Mouse (Mus musculus) natural killer cell, adult 2 months (primary cell): ENCODE data around the gene Pepd.

Experiments
- DNase-seq, 2 experiments: peaks; one replicate each; pipeline ENCODE4 v3.0.0; 2022; ENCODE audit warnings: low spot score in 2 of 2

Pepd gene

DNA sequence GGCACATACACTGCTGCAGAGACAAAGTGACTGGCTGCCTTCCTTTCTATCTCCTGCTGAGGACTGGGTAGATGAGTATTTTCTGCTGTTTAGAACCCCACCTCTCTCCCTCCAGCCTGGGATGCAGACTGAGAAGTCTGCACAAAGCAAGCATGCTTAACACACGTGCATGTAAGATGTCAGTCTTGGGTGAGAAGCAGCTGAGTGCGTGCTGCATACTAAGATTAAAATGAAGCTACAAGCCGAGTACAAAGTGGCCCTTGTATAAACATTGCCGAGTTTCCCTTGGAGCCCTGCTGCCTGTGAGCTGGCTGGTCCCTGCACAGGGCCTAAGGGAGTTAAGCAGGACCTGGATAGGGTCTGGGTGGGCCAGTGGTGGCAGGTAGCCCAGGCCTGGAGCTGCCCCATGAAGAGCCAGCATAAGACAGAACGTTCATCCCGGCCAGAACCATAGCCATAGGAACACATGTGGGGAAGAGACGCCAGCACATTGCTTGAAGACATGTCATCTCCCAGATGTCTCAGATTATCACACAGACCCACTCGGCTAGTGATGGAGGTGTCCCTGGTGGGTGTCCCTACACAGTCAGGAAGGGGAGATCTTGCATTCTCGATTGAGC lies 115.7 kb downstream of the Pepd start:
- DNase-seq, result no peak

DNA sequence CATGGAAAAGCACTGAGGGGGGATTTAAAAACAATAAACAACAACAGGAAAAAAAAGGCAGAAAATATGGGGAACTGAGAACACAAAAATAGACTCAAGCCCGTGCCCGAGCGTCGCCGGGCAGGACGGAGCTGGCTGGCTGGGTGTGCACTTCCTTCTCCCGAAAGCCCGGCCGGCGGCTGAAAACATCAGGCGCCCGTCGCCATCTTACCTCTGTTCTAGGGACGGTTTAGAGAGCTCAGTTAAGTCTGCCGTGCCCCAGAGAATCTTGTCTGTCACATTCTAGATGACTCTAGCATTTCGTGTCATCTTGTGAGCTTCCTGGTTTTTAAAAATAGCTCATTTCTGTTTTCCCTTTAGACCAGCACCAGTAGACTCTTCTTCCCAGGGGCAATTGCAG lies 116.4 kb downstream of the Pepd start:
- no peak for DNase-seq

DNA sequence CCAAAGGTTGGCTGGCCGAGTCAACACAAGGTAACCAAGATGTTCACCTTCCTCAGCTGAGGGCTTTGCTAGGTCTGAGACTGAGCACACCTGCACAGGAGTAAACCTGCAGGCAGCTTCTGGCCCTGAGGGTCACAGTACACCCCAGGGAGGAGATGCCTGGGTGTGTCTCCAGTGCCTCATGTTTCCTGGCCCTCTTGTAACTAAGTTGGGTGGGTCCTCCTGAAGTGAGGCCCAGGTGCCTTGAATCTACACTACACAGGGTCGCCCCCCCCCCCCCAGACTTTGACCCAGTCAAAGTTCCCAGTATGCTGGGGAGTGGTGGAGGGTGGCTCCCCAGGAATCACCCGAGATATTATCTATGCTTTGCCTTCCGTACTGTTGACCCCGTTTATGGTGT lies 117.0 kb downstream of the Pepd start:
- no peak for DNase-seq

DNA sequence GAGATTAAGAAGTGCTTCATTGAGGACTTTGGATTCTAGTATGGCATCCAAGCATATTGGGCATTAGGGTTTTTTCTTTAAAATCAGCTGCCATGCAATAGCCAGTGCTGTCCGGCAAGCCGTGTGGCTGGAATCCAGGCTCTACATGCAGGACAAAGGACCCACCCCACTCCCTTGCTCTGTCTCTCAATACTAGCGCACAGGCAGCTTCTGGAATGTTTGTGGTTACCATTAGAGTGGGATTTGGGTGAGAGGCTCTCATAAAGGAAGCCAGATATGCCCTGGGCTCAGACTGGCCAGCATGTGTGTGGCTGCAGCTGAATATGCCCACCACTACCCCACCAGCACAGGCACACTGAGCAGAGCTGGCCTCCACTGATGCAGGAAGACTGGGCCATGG lies 117.5 kb downstream of the Pepd start:
- no peak for DNase-seq

DNA sequence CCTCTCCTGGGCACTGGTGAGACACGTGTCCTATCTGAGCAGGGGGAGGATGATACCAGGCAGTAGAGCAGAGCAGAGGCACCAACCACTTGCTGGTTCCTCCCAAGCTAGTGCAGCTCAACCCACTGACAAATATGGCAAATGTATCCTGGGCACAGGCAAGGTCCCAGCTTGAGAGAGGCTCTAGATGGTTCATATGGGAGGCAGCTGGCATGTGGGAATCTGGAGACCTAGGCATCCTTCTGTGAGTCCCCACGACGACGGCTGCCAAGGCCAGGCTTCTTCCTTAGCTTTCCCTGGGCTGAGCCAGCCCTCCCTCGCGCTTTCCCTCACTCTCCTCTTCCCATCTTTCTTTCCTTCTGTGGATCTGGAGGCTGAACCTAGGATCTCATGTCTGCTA lies 118.4 kb downstream of the Pepd start:
- DNase-seq, result no peak

DNA sequence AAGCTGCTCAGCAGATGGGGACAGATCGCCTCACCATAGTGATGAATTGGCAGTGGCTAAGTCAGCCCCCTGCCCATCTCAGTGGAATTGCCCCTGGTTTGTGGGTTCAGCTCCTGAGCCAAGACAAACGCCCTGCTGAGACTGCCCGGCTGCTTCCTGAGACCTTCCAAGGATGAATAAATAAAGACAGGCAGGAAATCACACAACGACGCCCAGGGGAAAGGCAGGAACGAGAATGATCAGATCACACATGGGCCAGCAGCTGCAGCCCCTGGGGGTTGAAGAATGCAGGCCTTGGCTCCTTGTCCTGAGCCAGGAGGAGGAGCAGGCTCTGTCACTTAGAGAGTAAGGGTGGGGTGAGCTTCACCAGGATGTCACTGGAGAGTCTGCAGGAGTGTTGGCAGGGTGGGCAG lies 123.0 kb downstream of the Pepd start:
- DNase-seq, result no peak

DNA sequence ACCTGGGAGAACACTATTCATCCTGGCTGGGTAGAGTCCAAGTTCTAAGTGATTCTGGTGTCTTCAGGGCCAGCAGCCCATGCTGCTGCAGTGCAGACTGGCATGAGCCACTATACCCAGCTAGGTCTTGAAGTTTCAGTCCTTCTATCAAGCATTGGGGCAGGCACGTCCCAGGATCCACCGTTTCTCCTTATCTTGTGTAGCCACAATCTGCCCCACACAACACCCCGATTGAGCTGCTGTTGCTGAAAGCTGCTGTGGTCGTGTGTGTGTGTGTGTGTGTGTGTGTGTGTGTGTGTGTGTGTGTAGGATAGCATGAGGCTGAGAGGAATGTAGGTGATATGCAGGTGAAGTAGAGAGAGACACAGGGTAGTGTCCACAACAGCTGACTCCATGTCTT lies 123.4 kb downstream of the Pepd start:
- DNase-seq, result no peak

DNA sequence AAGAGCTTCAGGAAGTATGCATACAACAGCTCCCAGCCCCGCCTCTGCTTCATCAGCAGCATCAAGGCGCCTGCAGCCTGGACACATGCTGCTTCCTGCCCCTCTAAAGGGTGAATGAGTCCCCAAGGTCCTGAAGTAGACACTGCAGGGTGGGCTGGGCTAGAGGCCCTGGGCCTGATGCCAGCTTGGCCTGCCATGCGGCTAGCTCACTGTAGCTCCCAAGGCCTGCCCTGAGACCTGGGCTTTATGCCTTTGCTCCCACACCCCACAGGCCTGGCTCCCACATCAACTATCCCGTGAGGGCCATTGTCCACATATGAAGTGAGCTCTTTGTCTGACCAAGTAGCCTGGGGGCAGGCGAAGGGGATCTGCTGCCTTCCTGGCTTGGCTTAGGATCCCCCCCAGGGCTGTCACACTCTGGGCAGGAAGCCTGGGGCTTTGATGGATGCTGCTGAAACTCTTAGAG lies 124.1 kb downstream of the Pepd start:
- DNase-seq, result no peak

DNA sequence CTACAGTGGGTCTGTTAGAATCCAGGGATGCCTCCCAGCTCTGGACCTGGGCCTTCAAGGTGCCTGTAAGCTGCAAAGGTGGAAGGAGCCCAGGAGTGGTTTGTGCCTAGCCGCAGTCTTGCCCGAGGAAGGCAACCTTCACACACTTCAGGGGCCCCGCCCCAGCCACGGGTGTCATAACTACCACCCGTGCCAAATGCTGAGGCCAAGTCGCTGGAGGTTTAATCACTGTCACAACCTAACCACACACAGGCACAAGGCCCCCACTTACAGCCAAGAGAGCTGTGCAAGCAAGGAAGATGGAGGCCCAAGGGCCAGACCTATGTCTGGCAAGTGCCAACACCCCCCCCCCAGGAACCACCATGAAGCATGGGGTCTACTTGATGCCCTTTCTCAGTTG lies 125.2 kb downstream of the Pepd start:
- DNase-seq, result peak in 1 of 2 experiments; percentile 12

DNA sequence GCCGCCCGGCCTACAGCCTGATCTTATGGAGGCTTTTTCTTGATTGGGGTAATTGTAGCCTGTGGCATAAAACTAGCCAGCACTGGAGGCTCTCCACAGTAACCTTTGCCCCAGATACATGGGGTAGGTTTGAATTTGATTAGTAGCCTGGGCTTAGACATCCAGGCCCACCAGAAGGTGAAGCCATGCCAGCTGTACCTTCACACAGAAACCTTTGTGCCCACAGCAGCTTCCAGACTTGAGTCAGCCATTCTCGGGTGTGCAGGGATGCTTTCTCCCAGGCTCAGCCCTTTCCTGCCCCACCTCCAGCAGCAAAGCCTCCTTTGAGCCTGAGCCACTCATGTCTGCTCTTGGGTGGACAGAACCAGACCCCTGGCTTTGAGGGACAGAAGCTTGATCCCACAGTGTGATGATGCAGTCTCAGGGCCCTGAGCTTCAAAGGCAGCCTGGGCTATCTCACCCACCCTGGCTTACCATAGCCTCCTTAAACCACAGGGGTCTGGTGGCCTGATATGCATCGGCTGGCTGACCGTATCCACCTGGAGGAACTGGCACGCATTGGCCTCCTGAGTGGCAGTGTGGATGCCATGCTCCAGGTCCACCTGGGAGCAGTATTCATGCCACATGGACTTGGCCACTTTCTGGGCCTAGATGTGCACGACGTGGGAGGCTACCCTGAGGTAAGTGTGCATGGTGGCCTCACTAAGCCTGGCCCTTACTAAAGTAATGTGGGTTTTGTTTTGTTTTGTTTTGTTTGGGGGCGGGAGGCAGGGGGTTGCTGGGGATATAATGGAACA lies 128.2 kb downstream of the Pepd start:
- no peak for DNase-seq

DNA sequence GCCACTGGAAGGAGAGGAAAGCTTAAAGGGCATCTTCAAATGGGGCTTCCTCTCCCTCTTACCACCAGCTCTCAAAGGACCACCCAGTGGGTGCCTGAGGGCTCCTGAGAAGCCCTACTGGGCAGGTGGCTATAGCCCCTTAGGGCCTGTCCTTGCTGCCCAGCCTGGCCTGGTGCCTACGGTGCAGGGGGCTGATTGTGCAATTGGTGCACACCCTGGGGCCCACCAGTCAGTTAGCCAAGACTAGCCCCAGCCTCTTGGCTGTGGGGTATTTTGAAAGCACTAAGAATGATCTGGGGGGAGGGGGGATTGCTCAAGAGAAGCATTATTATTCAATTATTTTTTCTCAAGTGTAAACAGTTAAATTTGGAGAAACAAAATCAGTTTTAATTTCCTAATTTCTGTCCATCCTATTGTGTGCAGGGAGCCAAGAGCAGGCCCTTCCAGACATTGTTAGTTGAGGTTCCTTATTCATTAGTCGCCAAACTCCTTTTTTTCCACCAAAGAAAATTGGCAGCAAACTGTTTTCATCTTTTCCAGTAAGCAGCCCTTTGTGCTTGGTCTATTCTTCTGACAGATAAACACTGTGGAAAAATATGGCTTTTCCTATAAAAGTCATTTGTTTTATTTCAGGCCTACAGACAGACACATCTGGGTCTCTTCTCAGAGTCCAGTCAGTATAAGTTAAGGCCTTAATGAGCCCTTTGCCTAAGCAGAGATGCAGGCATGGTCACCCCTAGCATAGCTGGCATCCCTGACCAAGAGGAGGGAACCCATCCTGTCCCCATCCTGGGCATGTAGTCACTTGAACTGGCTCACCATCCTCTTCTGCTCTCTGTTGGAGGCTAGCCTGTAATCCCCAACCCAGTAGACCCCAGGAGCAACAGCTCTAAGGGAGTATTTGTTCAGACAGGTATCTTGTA lies 129.4 kb downstream of the Pepd start:
- no peak for DNase-seq

DNA sequence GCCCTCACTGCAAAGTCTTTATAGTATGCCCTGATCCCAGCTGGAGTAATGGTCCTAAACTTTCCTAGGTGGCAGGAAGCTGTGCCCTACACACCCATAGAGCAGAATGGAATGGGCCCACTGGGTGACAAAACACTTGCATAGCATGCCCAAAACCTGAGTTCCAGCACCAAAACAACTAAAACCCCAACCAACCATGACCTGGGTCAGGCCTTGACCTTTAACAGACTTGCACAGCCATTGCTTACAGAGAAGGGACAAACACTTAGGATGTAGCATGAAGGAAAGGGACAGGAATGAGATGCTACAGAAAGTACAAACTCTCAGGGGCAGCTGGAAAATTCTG lies 130.0 kb downstream of the Pepd start:
- no peak for DNase-seq

DNA sequence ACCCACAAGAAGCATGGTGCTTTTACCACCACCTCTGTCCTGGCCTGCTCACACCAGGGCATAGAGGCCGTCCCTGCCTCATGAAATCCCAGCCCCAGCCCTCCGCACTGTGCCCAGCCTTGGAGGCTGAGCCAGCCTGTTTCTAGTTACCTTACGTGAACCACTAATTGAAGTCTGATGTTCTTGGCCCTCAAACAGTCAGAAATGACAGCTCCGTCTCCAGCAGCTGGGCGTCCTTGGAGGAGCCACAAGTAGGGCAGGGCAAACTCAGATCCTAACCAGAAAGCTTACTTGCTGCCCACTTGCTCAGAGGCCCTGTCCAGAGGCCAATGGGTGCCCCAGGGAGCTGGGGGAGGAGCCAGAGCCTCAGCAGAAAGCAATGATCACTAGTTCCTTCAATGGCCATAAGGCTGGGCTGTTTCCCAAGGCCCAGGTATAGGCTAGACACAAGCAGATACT lies 130.6 kb downstream of the Pepd start:
- no peak for DNase-seq

DNA sequence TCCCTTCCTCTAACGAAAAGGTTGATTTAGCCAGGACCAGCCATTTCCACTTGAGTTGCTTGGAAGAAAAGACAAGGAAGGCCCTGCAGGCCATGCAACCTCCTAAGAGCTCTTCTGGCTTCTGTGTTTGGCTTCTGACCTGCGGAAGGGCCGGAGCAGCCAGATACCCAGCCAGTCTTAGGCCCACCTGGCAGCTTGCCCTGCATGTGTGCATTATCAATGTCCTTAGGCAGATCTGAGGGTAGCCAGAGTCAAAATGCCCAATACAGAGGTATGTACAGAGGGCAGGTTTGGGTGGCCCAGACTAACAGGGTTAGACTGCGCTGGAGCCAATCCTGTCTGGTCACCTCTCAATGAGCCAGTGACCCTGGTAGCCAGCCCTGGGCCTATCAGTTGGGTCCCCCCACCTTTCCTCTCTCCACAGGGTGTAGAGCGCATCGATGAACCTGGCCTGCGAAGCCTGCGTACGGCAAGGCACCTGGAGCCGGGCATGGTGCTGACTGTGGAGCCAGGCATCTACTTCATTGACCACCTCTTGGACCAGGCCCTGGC lies 131.2 kb downstream of the Pepd start:
- DNase-seq, result no peak

DNA sequence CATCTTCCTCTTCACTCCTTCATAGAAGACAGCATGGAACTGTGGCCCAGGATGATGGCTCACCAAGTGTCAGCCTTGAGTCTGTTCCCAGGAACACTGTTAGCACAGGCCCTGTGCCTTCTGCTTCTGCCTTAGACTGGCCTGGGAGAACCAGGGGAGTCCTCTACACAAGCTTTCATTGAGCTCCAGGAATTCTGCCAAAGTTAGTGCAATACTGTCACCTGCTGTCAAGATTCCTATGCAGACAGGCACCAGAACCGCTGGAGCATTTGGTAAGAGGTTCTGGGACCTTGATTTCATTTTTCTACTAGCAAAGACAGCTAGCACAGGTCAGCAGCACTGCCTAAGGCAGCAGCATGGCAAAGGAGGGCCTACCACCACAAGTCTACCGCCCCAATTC lies 132.5 kb downstream of the Pepd start:
- DNase-seq, result no peak

DNA sequence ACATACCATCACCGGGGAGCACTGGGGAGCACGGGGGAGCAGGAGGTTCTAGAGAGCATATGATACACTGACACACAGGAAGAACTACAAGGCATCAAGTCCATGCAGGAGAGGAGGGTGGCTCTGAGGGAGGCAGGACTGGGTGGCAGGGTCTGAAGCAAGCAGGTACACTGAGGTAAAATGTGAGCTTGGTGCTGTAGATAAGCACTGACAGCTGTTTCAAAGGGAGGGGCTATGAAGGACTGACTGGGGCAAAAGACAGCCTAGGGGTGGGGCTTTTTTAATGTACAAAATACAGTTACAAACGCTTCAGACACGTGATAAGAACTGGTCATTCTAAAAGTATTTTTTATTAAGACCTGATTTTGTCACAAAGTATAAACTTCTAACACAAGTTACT lies 133.9 kb downstream of the Pepd start:
- no peak for DNase-seq

DNA sequence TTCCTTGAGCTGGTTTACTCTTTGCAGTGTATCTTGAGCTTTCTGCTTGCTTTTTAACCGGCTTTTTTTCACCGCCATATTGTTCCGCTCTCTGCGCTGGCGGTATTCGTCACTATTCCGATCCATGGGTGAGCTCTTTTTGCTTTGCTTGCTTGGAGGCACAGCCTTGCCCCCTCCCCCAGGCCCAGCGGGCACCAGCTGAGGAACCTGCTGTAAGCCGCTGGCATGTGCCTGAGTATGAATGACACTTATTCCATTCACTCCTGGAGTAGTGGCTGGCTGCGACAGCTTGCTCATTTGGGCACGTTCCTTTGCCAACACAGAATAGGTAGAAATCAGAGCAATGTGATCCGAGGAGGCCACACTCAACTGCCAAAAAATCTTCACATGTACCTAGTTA lies 138.4 kb downstream of the Pepd start:
- no peak for DNase-seq

DNA sequence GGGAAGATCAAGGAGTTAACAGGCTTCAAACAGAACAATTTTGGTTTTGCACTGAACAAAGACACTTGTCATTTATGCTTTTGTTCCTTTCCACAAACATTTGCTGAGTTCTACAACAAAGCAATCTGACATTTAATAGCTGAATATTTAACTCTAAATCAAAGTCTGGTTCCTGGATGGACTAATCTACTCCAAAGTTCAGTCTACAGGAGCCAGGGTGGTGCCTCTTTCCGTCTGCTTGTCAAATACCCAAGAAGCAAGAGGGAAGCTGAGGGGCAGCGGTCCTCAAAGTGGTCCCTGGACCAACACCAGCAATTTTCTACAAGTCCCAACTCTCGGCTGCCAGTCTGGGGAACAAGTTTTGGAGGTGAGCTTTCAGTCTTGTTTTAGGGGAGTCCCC lies 141.0 kb downstream of the Pepd start:
- DNase-seq, result no peak

DNA sequence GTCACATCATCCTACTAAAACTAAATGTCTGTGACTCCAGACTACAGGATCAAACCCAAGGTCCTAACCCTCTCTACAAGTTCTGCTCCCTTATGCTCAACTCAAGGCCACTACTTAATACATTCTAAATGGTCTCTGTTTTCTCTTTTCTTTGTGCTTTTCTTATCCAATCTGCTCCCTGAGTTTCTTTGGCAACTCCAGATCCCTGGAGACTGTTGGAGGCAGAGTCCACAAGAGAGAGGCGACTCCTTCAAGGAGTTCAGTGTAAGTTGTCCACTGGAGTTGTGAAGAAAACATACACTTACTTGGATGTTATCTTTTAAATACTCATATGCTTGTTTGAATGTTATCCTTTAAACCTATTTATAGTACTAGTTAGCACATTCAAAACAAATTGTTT lies 142.1 kb downstream of the Pepd start:
- DNase-seq, result no peak

DNA sequence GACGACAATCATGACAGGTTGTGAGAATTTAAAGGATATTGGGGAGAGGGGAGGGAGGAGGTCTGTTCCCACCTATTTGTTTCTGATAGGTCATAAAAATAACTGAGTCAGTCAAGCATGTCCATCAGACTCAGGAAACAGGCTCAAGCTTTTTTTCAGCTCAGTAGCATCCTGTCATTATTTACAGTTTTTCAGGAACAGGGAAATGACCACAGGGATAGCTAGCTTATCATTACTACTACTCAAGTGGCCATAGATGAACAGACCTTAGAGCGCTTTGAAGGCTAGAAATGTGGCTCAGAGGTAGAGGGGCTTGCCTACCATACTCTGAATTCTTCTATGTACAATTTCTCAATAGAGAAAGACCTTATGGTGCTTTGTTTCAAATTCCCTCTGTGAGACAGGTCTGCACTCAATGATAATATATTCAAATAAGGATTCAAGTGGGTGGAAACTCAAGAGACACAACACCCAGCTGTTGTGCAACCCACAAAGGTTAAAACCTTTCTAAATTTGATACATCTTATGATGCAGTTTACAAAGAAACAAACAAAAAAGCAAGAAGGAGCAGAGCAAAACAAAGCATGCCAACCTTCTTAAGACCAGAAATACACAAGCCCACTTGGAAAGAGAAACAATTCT lies 142.9 kb downstream of the Pepd start:
- no peak for DNase-seq

DNA sequence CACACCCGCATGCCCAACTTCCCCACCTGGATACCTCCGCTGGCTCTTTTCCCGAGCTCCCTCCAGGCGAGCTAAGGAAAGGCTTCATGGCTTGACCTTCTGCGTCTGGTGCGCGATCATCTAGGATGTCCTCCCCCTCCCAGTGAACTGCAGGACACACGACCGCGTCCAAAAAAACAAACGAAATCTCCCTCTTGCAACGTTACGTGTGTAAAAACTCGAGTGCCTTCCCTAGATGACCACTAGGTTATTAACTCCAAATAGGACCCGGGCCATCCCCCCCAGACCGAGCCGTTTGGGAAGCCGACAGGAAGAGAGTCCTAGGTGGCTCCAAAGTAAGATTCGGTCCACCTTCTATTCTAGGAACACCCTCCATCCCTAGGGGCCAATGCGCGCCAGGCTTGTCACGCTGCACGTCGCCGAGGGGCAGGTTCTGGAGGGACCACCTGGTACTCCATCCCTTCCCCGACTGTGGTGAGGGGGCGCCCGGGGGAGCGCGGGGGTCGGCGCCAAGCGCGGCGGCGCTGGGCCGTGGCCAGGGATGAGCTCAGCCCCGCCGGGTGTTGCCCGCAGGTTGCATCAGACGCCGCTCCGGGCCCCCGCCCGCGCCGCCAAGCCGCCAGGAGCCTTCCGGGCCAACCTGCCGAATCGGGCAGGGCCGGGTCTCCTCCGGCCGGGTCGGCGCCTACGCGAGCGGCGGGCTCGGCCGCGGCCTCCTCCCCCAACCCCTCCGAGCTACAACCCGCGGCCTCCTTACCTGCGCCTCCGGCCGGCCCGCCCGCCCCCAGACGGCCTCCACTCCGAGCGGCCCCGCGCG lies 143.6 kb downstream of the Pepd start:
- no peak for DNase-seq
